Mouse (Mus musculus) left cerebral cortex, postnatal 4 days (tissue): ENCODE data around the gene Xrcc1. TPM values are rescaled to one million over a fixed set of nuclear protein-coding genes. Genes with fewer than 3 reads are reported as not detected.

ENCODE experiments used
- total RNA-seq, 2 experiments: library from RNA; stranded (reverse); gene quantifications; 2 replicates each; pipeline ENCODE4 v1.2.3; 2021

The Xrcc1 gene
- total RNA-seq, 2 experiments from 2014 or later: 48.8 to 49.3 TPM

Other genes starting within 250 kb of the Xrcc1 start
- gene Zfp61, start 245.1 kb upstream of the Xrcc1 start, total RNA-seq: 10 to 100 TPM; 26.4 to 28.8 TPM
- gene Zfp94, start 229.6 kb upstream of the Xrcc1 start, total RNA-seq: 10 to 100 TPM; 12.3 to 13.4 TPM
- under 1 TPM in 1 of 2 experiments, not detected in 1; 0.46 TPM for gene Tescl, start 212.4 kb upstream of the Xrcc1 start, total RNA-seq
- not detected for gene Lypd5, start 197.1 kb upstream of the Xrcc1 start, total RNA-seq
- gene Kcnn4, start 176.0 kb upstream of the Xrcc1 start, total RNA-seq: under 1 TPM; 0.34 to 0.48 TPM
- gene Smg9, start 146.7 kb upstream of the Xrcc1 start, total RNA-seq: 10 to 100 TPM; 42.0 to 43.2 TPM
- not detected for gene Irgc1, start 94.0 kb upstream of the Xrcc1 start, total RNA-seq
- gene Plaur, start 83.8 kb upstream of the Xrcc1 start, total RNA-seq: 1 to 10 TPM; 1.0 to 1.2 TPM
- 100 to 1,000 TPM; 332 to 353 TPM for gene Cadm4, start 64.3 kb upstream of the Xrcc1 start, total RNA-seq
- 100 to 1,000 TPM; 105 to 108 TPM for gene Zfp428, start 39.3 kb upstream of the Xrcc1 start, total RNA-seq
- not detected for gene AC161166.1, start 33.8 kb upstream of the Xrcc1 start, total RNA-seq
- 100 to 1,000 TPM; 118 to 120 TPM for gene Irgq, start 15.6 kb upstream of the Xrcc1 start, total RNA-seq
- gene Pinlyp, start 171 bp upstream of the Xrcc1 start, total RNA-seq: under 1 TPM in 1 of 2 experiments, not detected in 1; 0.48 TPM
- gene Ethe1, start 41.3 kb downstream of the Xrcc1 start, total RNA-seq: 10 to 100 TPM; 16.1 to 17.5 TPM
- gene Zfp575, start 41.4 kb downstream of the Xrcc1 start, total RNA-seq: 10 to 100 TPM; 11.7 to 13.0 TPM
- gene Phldb3, start 64.5 kb downstream of the Xrcc1 start, total RNA-seq: under 1 TPM; 0.48 to 0.72 TPM
- under 1 TPM; 0.68 to 0.77 TPM for gene Lypd3, start 90.3 kb downstream of the Xrcc1 start, total RNA-seq
- gene Tex101, start 130.4 kb downstream of the Xrcc1 start, total RNA-seq: not detected
- gene BC049730, start 163.0 kb downstream of the Xrcc1 start, total RNA-seq: not detected
- not detected for gene Gm4763, start 180.6 kb downstream of the Xrcc1 start, total RNA-seq
- gene Cd177, start 214.0 kb downstream of the Xrcc1 start, total RNA-seq: not detected
- gene Ceacam10, start 230.9 kb downstream of the Xrcc1 start, total RNA-seq: not detected